Mouse (Mus musculus) testis, postnatal 14 days (tissue): ENCODE results near the gene Vmn2r99.

Experiments used
- DNase-seq: peaks from one replicate; pipeline ENCODE4 v3.0.0; 2021; ENCODE audit warnings: low spot score

The Vmn2r99 gene

DNA sequence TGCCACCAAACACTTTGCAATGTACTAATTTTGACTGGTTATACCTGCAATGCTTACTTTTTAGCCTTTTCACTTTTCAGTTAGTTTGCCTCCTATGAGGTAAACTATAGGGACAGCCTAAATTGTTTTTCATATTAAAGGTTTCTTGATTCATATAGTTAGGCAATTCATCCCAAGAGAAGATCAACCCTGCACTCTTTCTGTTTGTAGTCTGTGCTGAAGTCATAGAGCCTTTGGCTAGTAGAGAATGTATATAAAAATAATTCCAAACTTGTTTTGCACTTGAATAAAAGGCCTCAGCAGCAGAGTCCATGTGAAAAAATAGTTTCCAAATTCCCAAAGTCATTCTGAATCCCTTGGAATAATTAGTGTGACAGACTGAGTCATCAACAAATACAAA lies at the start of gene Vmn2r99:
Vmn2r99 (plus strand) TSS at position 301 of the 400 bp plus-strand sequence.
- DNase-seq, result no peak

DNA sequence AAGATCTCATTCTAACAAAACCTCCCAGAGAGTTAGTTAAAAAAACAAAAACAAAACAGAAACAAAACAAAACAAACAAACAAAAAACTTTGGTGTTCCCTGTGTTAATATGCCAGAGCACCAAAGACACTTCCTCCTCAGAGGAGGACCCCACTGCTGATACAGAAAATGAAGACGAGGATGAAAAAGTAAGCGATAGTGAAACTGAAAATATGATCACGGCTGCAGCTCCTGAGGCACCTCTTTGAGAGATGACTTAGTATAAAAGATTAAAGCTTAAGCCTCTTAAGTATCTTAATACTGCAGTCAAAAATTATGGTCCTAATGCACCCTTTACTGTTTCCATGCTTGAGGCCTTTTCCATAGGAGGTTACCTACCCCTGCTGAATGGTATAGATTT lies 75.9 kb downstream of the Vmn2r99 start:
- DNase-seq, result no peak

DNA sequence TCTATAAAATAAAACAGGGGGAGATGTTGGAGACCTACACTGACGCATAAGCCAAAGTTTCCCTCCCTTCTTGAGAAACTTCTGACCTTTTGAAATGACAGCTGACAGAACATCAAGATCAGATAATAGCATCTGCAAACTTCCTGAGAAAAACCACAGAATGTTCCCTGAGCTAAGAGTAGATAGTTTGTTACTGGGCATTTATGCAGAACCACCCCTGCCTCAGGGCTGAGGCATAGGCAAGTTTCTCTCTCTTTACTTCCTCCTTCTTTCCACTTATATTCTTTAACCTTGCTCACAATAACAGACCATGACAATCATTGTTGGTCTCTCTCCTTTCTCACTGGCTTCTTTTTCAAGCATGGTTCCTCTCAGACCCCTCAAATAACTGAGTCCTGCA lies 83.2 kb downstream of the Vmn2r99 start:
- no peak for DNase-seq
